Mouse (Mus musculus): Measurements from ENCODE around the gene Nrxn2.

Gene Nrxn2

GRCm38 (mm10) chr19:6416894-6417761, 1.4 kb upstream of the Nrxn2 start:
- DNase-seq: no peak

DNA sequence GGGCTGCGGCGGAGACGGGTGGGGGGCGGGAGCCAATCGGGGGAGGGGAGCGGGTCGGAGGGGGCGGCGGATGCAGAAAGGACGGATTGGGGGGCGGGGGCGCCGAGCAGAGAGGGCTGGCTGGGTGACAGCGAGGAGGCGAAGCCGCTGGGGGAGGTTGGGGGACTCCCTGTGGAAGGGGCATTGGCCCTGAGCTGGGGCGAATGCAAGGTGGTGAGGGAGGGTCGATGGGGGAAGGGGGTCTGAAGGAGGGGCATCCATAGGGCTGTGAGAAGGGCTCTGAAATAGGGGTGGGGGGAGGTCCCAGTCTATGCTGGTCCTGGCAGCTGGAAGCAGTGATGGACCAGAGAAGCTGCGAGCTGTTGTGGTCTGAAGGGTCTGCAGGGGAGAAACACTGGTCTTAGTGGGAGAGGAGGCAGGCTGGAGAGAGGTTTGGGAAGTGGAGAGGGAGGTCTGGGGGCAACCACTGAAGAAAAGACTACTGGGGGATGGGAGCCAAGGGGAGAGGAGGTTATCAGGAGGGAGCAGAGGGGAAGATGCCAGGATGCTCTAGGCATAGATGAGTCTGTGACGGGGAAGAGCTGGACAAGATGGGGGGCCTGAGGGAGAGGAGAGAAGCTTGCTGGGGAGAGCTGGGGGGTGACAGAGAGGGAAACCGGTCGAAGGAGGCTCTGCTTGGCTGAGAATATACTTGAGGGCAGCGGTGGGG, 607 bp downstream of the Nrxn2 start:
- DNase-seq: no peak

DNA sequence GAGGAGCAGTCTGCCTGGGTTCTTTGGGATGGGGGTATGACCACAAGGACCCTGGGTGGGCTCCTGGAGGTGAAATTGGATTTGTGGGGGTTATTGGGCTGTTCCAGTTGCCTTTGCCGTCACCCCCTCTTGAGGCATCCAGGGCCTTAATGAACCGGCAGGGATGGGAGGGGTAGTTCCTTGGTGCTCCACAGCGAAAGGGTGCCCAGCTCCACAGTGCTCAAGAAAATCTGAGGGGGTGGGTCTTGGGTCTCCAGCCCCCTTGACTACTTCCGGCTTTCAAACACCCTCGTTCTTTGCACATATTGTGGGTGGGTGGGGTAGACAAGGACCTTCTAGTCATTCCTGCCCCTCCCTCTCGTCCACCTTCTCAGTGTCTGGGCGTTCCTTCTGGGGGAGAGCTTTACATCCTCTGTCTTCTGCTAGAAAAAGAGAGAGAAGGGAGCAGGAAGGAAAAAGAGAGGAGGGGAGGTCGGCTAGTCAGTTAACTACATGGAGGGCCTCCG, 1.3 kb downstream of the Nrxn2 start:
- DNase-seq: no peak

DNA sequence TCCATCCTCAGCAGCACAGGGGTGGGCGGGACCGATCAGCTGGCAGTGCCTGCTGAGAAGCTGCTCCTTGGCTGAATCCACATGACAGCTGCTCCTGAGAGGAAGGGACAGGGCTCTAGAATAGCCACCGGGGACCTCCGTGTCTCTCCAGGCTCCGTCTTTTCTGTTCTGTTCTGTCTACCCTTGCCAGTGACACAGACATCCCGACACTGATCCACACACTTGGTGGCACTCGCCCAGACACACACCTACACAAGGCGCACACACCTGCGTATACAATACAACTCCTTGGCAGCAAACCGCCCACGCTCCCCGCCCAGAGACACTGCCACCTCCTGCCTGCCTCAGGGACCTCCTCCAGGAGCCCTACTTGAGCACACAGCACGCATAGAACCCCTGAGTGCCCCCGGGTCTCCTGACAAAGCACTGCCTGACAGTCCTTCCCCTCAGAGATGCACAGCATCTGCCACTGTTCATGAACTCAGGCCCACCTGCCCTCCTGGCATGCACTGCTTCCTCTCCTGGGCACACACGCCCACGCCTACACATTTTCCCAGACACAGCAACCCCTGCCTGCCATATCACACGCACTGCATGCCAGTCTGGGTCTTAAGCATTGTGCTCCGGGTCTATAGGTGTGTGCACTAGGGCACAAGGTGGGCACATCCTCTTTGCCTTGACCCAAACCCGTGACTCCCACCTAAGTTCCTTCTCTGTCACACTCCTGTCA, 2.1 kb downstream of the Nrxn2 start:
- DNase-seq: no peak

DNA sequence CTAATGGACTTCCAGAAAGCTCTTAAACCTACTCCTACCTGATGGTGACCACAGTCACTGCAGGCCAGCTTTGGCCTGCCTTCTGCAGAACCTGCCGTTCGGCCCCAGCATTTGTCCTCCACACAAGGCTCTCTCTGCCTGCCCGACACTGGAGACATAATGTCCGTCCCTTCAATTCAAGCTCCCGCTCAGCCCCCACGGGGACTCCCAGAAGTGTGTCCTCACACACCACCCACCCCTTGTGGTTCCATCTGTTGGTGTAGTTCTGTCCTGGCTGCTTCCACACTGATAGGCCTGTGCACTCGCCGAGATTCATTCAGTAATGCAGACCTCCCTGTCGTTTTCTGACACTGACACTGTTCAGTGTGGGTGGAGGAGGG, 2.7 kb downstream of the Nrxn2 start:
- no peak for DNase-seq

DNA sequence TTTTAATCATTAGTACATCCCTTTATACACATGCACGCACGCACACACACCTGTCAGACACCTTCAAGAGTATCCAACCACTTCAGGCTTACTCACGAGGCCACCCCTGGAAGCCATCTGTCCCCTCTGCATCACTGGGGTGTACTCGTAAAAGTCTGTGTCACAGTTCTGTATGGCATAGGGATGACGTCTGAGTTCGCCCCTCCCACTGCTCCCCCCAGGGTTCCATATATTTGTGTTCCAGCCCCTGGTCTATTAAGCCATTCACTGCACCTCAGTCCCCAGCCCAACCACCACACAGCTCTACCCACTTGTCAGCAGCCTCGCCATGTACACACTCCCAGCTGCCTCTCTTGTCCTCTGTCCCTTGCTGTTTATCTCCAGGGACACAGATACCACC, 3.5 kb downstream of the Nrxn2 start:
- no peak for DNase-seq

- DNase-seq: no peak
Measured at GRCm38 (mm10) chr19:6423241-6423640, 4.7 kb downstream of the Nrxn2 start.

GRCm38 (mm10) chr19:6424137-6424881, 5.8 kb downstream of the Nrxn2 start:
- DNase-seq: no peak

DNA sequence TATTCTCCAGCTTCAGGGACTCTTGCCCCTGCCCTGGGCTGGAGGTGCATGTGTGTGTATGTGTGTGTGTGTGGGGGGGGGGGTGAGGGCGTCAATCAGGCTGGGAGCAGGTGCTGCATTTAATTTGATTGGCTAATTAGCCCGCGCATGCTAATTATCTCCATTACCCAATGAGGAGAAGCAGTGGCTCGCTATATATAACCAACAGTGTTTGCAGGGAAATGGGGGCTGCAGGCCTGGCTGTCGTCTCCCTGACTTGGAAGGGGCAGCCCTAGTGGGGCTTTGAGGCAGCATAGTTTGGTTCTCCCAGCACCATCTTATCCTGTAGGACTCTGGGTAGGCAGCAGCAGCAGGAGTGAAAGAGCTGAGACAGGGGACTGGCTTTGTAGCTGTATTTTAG, 7.1 kb downstream of the Nrxn2 start:
- no peak for DNase-seq

GRCm38 (mm10) chr19:6426703-6427500, 8.4 kb downstream of the Nrxn2 start:
- peak; percentile 77 to 80 for DNase-seq

DNA sequence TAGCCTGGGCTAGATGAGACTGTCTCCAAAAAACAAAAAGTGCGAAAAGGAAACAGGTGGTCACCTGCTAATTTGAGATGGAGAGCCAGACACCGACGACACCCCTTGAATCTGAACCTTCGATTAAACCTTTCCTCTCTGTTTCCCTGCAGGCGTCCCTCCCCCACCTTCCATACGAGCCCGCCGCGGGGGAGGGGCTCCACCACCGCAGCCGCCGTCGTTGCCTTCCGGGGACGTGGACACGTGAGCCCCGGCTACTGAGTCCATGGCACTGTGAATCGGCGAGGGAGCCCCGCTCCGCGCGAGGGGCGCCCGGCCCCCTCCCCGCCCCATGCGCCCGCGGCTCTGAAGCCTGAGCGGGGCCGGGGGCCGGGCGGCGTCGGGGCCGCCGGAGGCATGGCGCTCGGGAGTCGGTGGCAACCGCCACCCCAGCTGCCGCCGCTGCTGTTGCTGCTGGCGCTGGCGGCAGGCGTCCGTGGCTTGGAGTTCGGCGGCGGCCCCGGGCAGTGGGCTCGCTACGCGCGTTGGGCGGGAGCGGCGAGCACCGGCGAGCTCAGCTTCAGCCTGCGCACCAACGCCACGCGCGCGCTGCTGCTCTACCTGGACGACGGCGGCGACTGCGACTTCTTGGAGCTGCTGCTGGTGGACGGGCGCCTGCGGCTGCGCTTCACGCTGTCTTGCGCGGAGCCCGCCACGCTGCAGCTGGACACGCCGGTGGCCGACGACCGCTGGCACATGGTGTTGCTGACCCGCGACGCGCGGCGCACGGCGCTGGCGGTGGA, 9.3 kb downstream of the Nrxn2 start:
- DNase-seq: no peak

DNA sequence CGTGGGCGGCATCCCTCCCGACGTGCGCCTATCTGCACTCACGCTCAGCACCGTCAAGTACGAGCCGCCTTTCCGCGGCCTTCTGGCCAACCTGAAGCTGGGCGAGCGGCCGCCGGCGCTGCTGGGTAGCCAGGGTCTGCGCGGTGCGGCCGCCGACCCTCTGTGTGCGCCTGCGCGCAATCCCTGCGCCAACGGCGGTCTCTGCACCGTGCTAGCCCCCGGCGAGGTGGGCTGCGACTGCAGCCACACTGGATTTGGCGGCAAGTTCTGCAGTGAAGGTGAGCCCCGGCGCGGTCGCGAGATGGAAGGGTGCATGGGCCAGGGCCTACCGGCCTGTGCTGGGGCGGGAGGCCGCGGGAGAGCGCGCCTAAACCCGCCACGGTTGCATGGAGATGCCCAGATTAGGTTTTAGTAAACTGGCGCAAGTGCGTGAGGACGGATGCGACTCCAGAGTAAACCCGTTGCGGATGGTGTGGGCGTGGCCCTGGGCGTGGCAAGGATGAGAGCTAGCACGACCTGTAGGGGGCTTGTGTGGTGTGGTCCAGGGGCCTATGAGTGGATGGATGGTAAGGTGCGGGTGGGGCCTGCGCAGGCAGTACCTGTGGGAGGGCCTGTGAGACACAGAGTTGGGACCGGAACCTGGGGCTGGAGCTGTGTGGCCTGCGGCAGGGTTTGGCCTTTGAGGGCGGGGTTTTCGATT, 10.1 kb downstream of the Nrxn2 start:
- DNase-seq: peak; percentile 62 to 63

GRCm38 (mm10) chr19:6443016-6443415, 24.5 kb downstream of the Nrxn2 start:
- DNase-seq: no peak

GRCm38 (mm10) chr19:6445761-6446423, 27.4 kb downstream of the Nrxn2 start:
- peak; percentile 42 to 43 for DNase-seq

DNA sequence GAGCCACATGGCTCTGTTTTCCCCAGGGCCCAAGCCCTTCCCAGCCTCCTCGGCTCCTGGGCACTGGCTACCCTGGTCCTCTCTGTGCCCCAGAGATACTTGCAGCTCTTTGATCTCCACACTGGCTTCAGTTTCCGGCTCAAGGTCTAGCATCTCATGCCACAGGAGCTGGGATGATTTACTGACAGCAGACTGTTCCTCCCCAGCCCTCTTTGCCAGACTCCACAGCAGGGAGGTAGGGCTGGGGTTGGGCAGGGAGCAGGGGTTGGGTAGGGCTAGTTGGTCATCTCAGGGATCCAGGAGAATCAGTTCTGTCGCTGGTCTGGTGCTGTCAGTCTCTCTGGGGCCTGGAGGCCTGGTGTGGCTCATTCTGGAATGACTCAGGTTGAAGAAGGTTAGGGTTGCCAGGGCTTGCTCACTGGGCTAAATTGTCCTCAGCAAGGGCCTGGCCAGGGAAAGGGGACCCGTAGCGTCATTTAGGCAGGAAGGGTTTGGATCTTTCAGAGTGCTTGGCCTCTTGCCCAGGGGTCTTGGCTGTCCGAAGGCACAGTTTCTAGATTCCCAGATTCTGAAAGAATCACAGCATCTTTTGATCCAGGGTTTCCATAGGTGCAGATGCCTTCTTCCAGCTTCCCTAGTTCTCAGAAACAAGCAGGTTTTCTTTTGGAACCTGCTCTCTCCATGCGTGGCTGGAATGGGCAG, 28.4 kb downstream of the Nrxn2 start:
- DNase-seq: no peak

DNA sequence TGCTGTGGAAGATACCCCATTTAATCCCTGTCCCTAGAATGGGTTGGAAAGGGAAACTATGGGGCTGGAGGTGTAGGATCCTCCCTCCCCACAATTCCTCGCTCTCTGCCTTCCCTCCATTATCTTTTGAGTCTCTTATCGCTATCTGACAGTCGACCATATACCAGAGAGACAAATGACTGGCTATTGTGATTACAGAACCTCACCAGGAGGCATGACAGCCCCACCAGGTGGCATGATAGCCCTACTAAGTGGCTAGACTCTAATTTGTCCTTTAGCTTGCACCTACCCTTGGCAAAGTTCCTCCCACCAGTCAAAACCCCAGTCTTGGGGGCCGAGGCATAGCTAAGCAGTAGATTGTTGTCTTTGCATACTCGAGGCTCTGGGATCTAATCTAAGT, 30.2 kb downstream of the Nrxn2 start:
- DNase-seq: no peak

- DNase-seq: no peak
Measured at GRCm38 (mm10) chr19:6449841-6450240, 31.3 kb downstream of the Nrxn2 start.

- DNase-seq: peak; percentile 76 to 79
Measured at GRCm38 (mm10) chr19:6452030-6452494, 33.5 kb downstream of the Nrxn2 start.
